Mouse (Mus musculus): ENCODE results near the gene Tmem11. TPM values are rescaled to one million over a fixed set of nuclear protein-coding genes. Genes with fewer than 3 reads are reported as not detected.
"Not testable (repeated sequence)": the region's sequence is repeated elsewhere in the genome, so short reads cannot be mapped to it uniquely, and the experiment has no call there.

The Tmem11 gene
- polyA plus RNA-seq, 1 experiment from 2014 or later, result 79.6 TPM

DNA sequence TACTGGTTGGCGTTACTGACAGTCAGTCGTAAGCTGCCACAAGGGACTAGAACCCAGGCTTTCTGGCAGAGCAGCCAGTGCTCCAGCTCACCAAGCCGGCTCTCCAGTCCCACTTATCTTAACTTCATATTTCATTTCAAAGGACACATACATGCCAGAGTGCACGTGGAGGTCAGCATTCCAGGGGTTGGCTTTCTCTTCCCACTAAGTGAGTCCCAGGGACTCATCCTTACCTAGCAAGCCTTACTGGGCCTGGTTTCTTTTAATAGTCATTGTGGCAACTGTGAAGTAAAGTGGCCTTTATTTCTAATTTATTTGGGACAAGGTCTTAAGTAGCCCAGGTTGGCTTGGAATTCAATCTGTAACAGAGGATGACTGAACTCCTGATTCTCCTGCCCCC is 7.7 kb downstream of the Tmem11 start:
- Histone ChIP-seq H3K36me3 (ENCODE audit: insufficient read depth, low read length) (0 out of 2 replicates have a peak, but pooled peaks cover 6% of the 10 kb centered on the region), H3K4me2 (replicated peaks; ENCODE audit: low read depth, low read length) (no peak overlapping the region), H3K9me3 (ENCODE audit: low read length) (no peaks in the 10 kb centered on the region), H3K4me1 (ENCODE audit: insufficient read depth, low read length) (peaks cover 27% of the 10 kb centered on the region), H3K27me3 (ENCODE audit: insufficient read depth, low read length) (no peaks in the 10 kb centered on the region), H3K27ac (ENCODE audit: low read length) (no peak overlapping the region), H3K4me3 (ENCODE audit: low read length) (no peak overlapping the region), H3K9ac (replicated peaks; ENCODE audit: low read length) (no peak overlapping the region)
- WGBS, result 73% methylated on average over 4 of the region's 4 CpGs
- no peak for ATAC-seq (ENCODE audit: low FRiP score, low TSS enrichment)

DNA sequence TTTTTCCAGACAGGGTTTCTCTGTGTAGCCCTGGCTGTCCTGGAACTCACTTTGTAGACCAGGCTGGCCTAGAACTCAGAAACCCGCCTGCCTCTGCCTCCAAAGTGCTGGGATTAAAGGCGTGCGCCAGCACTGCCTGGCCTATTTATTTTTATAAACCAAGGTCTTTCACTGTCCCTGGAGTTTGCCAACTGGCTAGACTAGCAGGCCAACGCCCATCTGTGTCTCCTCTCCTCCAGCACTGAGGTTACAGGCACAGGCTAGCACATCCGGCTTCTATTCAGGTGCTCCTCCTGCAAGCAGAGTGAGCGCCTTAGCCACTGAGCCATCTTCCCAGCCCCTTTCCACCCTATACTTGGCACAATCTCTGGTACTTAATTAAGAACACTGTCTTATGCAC is 9.6 kb downstream of the Tmem11 start:
- not testable (repeated sequence) for ATAC-seq (ENCODE audit: low FRiP score, low TSS enrichment); H3K9ac ChIP-seq (replicated peaks; ENCODE audit: low read length); H3K9me3 ChIP-seq (ENCODE audit: low read length); H3K4me3 ChIP-seq (ENCODE audit: low read length); H3K4me2 ChIP-seq (replicated peaks; ENCODE audit: low read depth, low read length); H3K27ac ChIP-seq (ENCODE audit: low read length); H3K27me3 ChIP-seq (ENCODE audit: insufficient read depth, low read length)
- WGBS, result 97% methylated on average over 6 of the region's 6 CpGs
- H3K36me3 ChIP-seq (ENCODE audit: insufficient read depth, low read length), result peaks cover 13% of the 10 kb centered on the region
- H3K4me1 ChIP-seq (ENCODE audit: insufficient read depth, low read length), result peaks cover 12% of the 10 kb centered on the region

DNA sequence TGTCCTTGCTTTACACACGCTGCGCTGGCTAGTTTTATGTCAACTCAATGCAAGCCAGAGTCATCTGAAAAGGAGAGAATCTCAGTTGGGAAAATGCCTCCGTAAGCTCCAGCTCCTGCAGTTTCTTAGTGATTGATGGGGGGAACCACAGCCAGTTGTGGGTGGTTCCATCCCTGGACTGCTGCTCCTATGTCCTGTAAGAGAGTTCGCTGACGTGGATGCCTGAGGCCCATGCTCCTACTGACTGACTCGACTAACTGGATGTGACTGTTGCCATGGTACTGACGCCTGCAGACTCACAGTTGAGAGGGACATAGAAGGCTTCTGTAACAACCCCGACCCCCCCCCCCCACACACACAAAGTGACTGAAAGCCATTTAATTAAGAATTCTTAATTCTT is 11.2 kb downstream of the Tmem11 start:
- no peak overlapping the region for H3K27ac ChIP-seq (ENCODE audit: low read length)
- H3K9me3 ChIP-seq (ENCODE audit: low read length), result no peaks in the 10 kb centered on the region
- H3K27me3 ChIP-seq (ENCODE audit: insufficient read depth, low read length), result no peaks in the 10 kb centered on the region
- peak; percentile 53; the same call in 1 of the 2 replicates for ATAC-seq (ENCODE audit: low FRiP score, low TSS enrichment)
- 51% methylated on average over 8 of the region's 8 CpGs for whole genome bisulfite sequencing
- H3K4me1 ChIP-seq (ENCODE audit: insufficient read depth, low read length), result peaks cover 7% of the 10 kb centered on the region; the same call in 1 of the 2 replicates
- H3K36me3 ChIP-seq (ENCODE audit: insufficient read depth, low read length), result peaks cover 21% of the 10 kb centered on the region
- no peak overlapping the region for H3K4me2 ChIP-seq (replicated peaks; ENCODE audit: low read depth, low read length)
- no peak overlapping the region for H3K4me3 ChIP-seq (ENCODE audit: low read length)
- no peak overlapping the region for H3K9ac ChIP-seq (replicated peaks; ENCODE audit: low read length)

DNA sequence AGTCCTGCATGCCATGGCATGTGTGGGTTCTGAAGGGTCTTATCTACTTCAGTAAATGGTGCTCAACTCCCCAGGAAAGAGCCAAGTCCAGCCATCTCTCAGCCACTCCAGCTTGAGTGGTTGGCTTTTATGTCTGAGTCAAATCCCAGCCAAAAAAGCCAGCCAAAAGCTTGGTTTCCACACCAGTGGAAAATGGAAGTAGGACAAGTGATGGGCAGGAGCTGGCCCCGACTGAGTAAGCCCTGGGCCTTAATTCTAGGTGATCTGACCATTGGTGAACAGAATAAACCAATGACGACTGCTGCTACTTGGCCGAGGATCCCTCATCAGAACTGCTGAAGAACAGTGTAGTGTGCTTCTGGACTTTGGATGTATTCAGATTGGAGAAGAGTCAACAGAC is 11.6 kb downstream of the Tmem11 start:
- no peak overlapping the region for H3K27ac ChIP-seq (ENCODE audit: low read length)
- no peaks in the 10 kb centered on the region for H3K27me3 ChIP-seq (ENCODE audit: insufficient read depth, low read length)
- no peak overlapping the region for H3K4me3 ChIP-seq (ENCODE audit: low read length)
- H3K9me3 ChIP-seq (ENCODE audit: low read length), result no peaks in the 10 kb centered on the region
- no peak for ATAC-seq (ENCODE audit: low FRiP score, low TSS enrichment)
- H3K4me2 ChIP-seq (replicated peaks; ENCODE audit: low read depth, low read length), result no peak overlapping the region
- WGBS, result 93% methylated on average over 3 of the region's 3 CpGs
- H3K36me3 ChIP-seq (ENCODE audit: insufficient read depth, low read length), result peaks cover 21% of the 10 kb centered on the region
- no peak overlapping the region for H3K9ac ChIP-seq (replicated peaks; ENCODE audit: low read length)
- peaks cover 7% of the 10 kb centered on the region; the same call in 1 of the 2 replicates for H3K4me1 ChIP-seq (ENCODE audit: insufficient read depth, low read length)

DNA sequence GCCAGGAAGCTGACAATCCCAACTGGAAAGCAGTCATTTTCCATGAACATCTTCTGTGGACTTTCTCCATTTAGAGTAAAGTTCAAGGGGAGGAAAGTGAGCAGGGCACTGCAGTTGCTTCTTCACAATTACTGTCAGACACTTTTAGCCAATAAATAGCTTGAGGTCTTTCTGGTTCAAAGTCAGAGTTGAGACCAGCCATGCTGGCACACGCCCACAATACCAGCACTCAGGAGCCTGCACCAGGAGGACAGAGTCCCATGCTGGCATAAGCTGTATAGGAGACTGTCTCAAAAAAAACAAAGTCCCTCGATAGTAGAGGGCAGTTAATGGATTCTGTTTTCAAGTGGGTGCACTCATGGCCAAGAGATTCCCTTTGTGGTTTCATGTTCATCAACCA is 13.1 kb downstream of the Tmem11 start:
- Histone ChIP-seq H3K27ac (ENCODE audit: low read length) (no peak overlapping the region), H3K36me3 (ENCODE audit: insufficient read depth, low read length) (peaks cover 32% of the 10 kb centered on the region), H3K4me2 (replicated peaks; ENCODE audit: low read depth, low read length) (no peak overlapping the region), H3K27me3 (ENCODE audit: insufficient read depth, low read length) (no peaks in the 10 kb centered on the region), H3K9ac (replicated peaks; ENCODE audit: low read length) (no peak overlapping the region), H3K4me3 (ENCODE audit: low read length) (no peak overlapping the region), H3K4me1 (ENCODE audit: insufficient read depth, low read length) (peaks cover 5% of the 10 kb centered on the region; the same call in 1 of the 2 replicates), H3K9me3 (ENCODE audit: low read length) (no peaks in the 10 kb centered on the region)
- ATAC-seq (ENCODE audit: low FRiP score, low TSS enrichment), result no peak
- 48% methylated on average over 2 of the region's 2 CpGs for WGBS

DNA sequence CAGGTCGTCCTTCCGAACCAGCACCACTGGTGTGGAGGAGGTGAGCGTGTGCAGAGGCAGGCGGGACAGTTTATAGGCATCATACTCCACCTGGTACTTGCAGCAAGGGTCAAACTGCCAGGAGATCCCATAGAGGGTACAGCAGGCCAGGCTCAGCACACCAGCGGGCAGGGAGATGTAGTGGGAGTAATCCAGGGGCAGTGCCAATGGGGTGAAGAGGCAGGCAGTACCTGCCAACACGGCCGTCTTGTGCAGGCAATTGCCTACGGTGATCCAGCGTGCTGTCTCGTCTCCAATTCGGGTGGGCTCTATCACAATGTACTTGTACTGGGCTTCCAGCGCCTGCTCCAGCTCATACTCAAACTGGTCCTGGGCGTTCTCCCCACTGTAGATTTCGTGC is 14.2 kb downstream of the Tmem11 start:
- 82% methylated on average over 14 of the region's 14 CpGs for WGBS
- ATAC-seq (ENCODE audit: low FRiP score, low TSS enrichment), result no peak
- no peaks in the 10 kb centered on the region for H3K27me3 ChIP-seq (ENCODE audit: insufficient read depth, low read length)
- no peak overlapping the region for H3K4me3 ChIP-seq (ENCODE audit: low read length)
- peaks cover 34% of the 10 kb centered on the region for H3K36me3 ChIP-seq (ENCODE audit: insufficient read depth, low read length)
- no peak overlapping the region for H3K9ac ChIP-seq (replicated peaks; ENCODE audit: low read length)
- H3K4me1 ChIP-seq (ENCODE audit: insufficient read depth, low read length), result peaks cover 5% of the 10 kb centered on the region; the same call in 1 of the 2 replicates
- H3K4me2 ChIP-seq (replicated peaks; ENCODE audit: low read depth, low read length), result no peak overlapping the region
- H3K27ac ChIP-seq (ENCODE audit: low read length), result no peak overlapping the region
- H3K9me3 ChIP-seq (ENCODE audit: low read length), result no peaks in the 10 kb centered on the region

DNA sequence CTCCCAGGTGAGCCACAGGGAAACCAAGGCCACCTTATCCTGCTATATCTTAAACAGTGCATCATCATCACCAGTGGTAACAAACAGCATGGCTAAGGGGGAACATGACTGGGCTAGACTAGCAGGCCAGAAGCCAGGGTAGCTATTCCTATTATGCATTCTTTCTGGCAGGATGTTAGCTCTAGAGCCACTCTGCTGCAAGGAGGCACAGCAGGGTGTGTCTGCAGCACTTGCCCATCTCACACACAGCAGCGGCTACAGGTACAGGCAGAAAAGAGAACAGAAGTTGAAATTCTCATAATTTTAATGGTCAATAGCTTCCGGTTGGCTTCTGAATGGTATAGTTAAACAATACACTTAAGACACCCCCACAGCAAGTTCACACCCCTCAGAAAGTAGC is 14.9 kb downstream of the Tmem11 start:
- Histone ChIP-seq H3K4me1 (ENCODE audit: insufficient read depth, low read length) (peaks cover 5% of the 10 kb centered on the region; the same call in 1 of the 2 replicates), H3K36me3 (ENCODE audit: insufficient read depth, low read length) (peaks cover 34% of the 10 kb centered on the region)

DNA sequence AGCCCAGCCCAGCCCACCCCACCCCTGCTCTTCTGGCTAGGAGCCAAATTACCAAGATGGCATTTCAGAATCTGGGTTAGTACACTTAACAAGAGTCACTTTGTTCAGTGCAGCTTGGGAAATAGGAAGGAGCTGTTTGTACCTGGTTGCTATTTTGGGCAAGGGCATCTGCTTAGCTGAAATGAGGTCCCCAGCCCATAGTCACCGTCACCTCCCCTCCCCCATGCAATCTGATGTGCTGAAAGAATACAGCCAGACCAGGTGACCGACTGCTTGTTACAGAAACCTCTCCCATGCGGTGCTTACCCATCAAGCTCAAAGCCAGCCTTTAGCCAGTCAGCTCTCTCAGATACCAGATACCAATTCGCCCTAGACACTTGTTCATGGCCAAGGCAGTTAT is 15.9 kb downstream of the Tmem11 start:
- Histone ChIP-seq H3K27me3 (ENCODE audit: insufficient read depth, low read length) (no peaks in the 10 kb centered on the region), H3K9ac (replicated peaks; ENCODE audit: low read length) (no peak overlapping the region), H3K4me2 (replicated peaks; ENCODE audit: low read depth, low read length) (no peak overlapping the region), H3K36me3 (ENCODE audit: insufficient read depth, low read length) (peaks cover 43% of the 10 kb centered on the region), H3K9me3 (ENCODE audit: low read length) (no peaks in the 10 kb centered on the region), H3K27ac (ENCODE audit: low read length) (no peak overlapping the region), H3K4me1 (ENCODE audit: insufficient read depth, low read length) (peaks cover 5% of the 10 kb centered on the region; the same call in 1 of the 2 replicates), H3K4me3 (ENCODE audit: low read length) (no peak overlapping the region)
- no peak for ATAC-seq (ENCODE audit: low FRiP score, low TSS enrichment)
- WGBS, result 77% methylated on average over 4 of the region's 4 CpGs

More for the DNA sequence above, 14.9 kb downstream of the Tmem11 start:
- Histone ChIP-seq H3K4me2 (replicated peaks; ENCODE audit: low read depth, low read length) (no peak overlapping the region), H3K9ac (replicated peaks; ENCODE audit: low read length) (no peak overlapping the region), H3K27me3 (ENCODE audit: insufficient read depth, low read length) (no peaks in the 10 kb centered on the region), H3K27ac (ENCODE audit: low read length) (no peak overlapping the region), H3K9me3 (ENCODE audit: low read length) (no peaks in the 10 kb centered on the region), H3K4me3 (ENCODE audit: low read length) (no peak overlapping the region)
- no peak for ATAC-seq (ENCODE audit: low FRiP score, low TSS enrichment)
- WGBS, result 90% methylated on average over 2 of the region's 2 CpGs

DNA sequence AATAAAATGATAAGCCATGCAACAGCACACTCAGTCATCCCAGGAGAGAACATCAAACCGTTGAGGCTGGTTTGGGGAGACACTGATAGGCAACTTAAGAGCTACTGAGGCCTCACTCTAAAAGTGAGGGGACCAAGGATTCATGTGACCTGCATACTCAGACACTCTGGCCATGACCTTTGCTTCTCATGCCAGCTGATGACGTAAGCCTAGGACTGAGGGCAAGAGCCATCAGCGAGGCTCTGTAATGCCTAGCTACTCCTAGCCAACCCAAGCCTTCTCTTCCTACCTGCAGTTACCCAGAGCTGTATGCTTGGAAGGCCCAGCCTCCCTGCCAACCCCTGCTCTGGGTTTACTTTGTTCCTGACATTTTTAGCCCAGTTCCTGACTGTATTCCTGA is 17.1 kb downstream of the Tmem11 start:
- H3K4me1 ChIP-seq (ENCODE audit: insufficient read depth, low read length), result peaks cover 5% of the 10 kb centered on the region; the same call in 1 of the 2 replicates
- no peak for ATAC-seq (ENCODE audit: low FRiP score, low TSS enrichment)
- no peak overlapping the region for H3K4me3 ChIP-seq (ENCODE audit: low read length)
- H3K36me3 ChIP-seq (ENCODE audit: insufficient read depth, low read length), result peaks cover 45% of the 10 kb centered on the region
- no peak overlapping the region for H3K27ac ChIP-seq (ENCODE audit: low read length)
- H3K9me3 ChIP-seq (ENCODE audit: low read length), result no peaks in the 10 kb centered on the region
- H3K9ac ChIP-seq (replicated peaks; ENCODE audit: low read length), result no peak overlapping the region
- H3K27me3 ChIP-seq (ENCODE audit: insufficient read depth, low read length), result no peaks in the 10 kb centered on the region
- 87% methylated on average over 3 of the region's 3 CpGs for WGBS
- H3K4me2 ChIP-seq (replicated peaks; ENCODE audit: low read depth, low read length), result no peak overlapping the region

DNA sequence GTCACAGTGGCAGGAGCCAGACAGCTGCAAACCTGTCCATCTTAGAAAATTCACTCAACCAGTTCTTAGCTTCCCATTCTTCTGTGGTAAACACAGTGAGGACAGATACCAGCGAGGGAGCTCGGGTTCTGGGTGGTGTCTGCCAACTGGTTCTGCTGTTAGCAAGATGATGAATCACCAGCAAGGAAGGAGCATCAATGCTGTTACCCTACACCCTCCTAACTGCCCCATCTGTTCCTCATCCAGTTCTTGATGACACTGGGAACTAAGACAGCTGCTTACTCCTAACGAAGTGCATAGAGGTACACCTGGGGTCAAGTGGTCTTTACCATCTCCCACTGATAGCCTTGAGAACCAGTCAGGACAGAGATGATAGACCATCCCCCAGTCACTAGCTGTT is 22.5 kb downstream of the Tmem11 start:
- no peaks in the 10 kb centered on the region for H3K9me3 ChIP-seq (ENCODE audit: low read length)
- no peak overlapping the region for H3K4me3 ChIP-seq (ENCODE audit: low read length)
- H3K9ac ChIP-seq (replicated peaks; ENCODE audit: low read length), result no peak overlapping the region
- H3K27ac ChIP-seq (ENCODE audit: low read length), result no peak overlapping the region
- no peaks in the 10 kb centered on the region for H3K27me3 ChIP-seq (ENCODE audit: insufficient read depth, low read length)
- peaks cover 36% of the 10 kb centered on the region for H3K36me3 ChIP-seq (ENCODE audit: insufficient read depth, low read length)
- H3K4me2 ChIP-seq (replicated peaks; ENCODE audit: low read depth, low read length), result no peak overlapping the region
- no peaks in the 10 kb centered on the region for H3K4me1 ChIP-seq (ENCODE audit: insufficient read depth, low read length)
- ATAC-seq (ENCODE audit: low FRiP score, low TSS enrichment), result no peak
- WGBS, result 48% methylated on average over 3 of the region's 3 CpGs

Data from kidney, embryonic 16.5 days (tissue).